Mouse (Mus musculus) lung, adult 2 months (tissue): ENCODE measurements around the gene Dmrtb1. TPM values are rescaled to one million over a fixed set of nuclear protein-coding genes. Genes with fewer than 3 reads are reported as not detected.
A peak's percentile ranks its signal among the peaks of the same experiment; 100 is the strongest.

ENCODE experiments used
- DNase-seq: peaks from one replicate; pipeline ENCODE4 v3.0.0; 2022
- H3K4me1 ChIP-seq: fragments of 200-500 bp; 2 replicates; pipeline ENCODE4 v1.6.1; 2011; ENCODE audit warnings: low read length; ENCODE audit not compliant: control insufficient read depth, insufficient read depth
- H3K4me3 ChIP-seq: fragments of 200-500 bp; replicated peaks from 2 replicates; pipeline ENCODE3; 2011; ENCODE audit warnings: low read depth, mild to moderate bottlenecking, control low read depth, low read length; ENCODE audit errors: extremely low read depth
- CTCF ChIP-seq: fragments of 200-500 bp; IDR thresholded peaks from 2 replicates; pipeline ENCODE4 v1.5.1; 2011; ENCODE audit warnings: mild to moderate bottlenecking, low read length, control low read depth; ENCODE audit not compliant: insufficient read depth
- POLR2A ChIP-seq: fragments of 200-500 bp; IDR thresholded peaks from 2 replicates; pipeline ENCODE4 v1.6.1; 2011; ENCODE audit warnings: low read depth, mild to moderate bottlenecking, control low read depth, low read length, borderline replicate concordance; ENCODE audit errors: extremely low read depth
- WGBS: fragments of 180-500 bp; shearing (Covaris S2); methylation state at CpG from one replicate; pipeline ENCODE4 v1.1.7; 2018; 5-methylcytosine and 5-hydroxymethylcytosine counted together
- polyA plus RNA-seq: library from polyadenylated mRNA; depleted of rRNA; stranded (reverse); fragments of >200 nt; gene quantifications from 2 replicates; pipeline ENCODE4 v1.2.3, GENCODE M21; 2012

Gene Dmrtb1
- polyA plus RNA-seq, 1 experiment = not detected

DNA sequence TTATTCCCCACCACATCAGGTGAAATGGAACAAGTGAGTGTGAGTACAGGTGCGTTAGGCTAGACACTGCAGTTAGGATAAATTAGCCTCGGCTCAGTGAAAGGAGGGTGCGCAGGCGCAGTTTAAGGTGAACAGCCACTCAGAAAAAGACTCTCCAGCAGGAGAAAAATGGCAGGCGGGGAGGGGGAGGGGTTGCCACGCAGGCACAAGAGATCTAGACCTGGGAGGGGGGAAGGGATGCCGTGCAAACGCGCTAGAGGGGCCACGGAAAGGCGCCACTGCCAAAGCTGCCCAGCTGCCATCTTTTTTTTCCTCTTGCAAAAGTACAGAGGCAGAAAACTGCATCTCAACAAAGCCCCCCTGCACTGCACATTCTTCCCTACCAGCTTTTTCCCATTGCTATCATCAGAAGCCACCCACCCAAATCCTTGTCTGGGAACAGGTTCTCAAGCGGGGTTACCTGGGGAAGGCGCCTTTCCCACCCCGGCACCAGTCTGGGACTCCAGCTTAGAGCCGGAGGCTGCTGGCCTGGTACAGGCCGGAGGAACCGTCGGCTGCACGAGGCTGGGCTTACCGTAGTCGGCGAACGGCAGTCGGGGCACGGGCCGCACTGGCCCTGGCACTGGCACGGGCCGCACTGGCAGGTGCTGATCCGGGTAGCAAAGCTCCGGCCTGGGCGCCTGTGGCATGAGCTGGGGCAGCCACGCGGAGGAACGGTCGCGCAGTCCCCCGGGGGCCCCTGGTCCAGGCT, 849 bp downstream of the Dmrtb1 start:
- 89% methylated on average over 37 of the region's 37 CpGs for WGBS
- DNase-seq = no peak
- TF ChIP-seq POLR2A (no peak), CTCF (no peak)
- H3K4me1 ChIP-seq = no peaks in the 10 kb centered on the region
- no peak overlapping the region for H3K4me3 ChIP-seq

DNA sequence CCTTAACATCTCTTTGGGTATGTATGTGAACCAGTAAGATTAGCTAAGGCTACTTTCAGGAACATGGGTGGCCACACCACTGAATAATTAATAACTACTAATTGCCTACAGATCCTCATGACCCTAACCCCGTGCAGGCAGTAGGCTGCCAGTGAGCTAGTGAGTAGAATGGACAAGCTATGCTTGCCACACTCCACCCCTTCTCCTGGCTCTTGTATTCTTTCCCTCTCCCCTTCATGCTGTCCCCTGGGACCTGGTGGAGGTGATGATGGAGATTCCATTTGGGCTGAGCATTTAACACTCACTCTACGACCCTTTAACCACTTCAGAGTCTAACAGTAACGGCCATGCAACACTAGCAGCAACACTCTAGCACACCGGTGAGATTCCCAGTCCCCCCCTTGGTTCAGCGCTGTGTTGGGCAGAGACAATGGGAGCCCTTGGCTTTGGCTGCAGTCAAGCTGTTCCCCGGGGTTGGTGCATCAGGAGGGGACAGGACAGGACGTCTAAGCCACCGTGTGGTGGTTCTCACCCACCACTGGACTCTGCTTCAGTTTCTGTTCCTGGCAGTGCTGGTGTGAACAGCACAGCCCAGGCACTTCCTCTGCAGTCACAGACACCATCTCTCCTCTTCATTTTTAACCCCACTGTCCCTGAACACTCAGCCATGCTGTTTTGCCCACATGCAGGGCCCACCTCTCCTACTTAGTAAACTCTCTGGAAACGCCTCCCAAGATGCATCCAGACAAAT, 2.8 kb downstream of the Dmrtb1 start:
- 41% methylated on average over 9 of the region's 9 CpGs for WGBS
- DNase-seq = no peak
- Histone ChIP-seq H3K4me1 (no peaks in the 10 kb centered on the region), H3K4me3 (no peak overlapping the region)
- no peak for TF ChIP-seq CTCF
- TF ChIP-seq POLR2A = no peak

DNA sequence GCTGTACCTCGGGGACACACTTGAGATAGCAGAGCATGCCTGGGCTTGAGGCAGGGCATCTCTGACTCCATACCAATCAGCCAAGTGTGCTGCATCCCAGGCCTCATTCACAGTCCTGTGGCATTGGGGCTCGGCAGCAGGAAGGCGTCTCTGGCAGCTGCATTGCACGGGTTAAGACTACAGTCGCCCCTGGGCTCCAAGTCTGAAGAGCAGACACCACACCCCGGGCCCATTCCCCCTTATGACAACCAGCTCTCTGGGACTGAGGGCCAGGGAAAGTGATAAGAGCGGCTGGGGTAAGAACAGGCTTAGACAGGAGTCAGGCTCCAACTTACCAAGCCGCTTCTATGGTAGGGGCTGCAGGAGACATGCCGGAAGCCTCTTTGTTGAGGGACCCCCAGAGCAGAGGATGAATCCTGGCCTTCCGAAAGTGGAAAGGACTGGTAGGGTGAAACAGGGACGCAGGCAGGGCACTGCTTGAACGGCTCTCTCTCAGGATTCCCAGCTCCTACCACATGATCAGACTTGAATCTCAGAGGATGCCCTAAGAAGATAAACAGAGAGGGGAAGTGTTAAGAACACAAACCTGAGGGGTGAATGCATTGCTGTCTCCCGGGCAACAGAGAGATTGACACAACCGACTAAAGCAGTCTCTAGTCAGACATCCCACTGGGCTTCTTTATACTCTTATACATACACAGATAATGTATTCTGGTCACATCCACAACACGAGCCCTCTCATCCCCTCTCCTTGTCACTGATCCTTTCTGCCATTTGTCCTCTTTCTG, 3.5 kb downstream of the Dmrtb1 start:
- no peak for DNase-seq
- 40% methylated on average over 15 of the region's 15 CpGs for WGBS
- Histone ChIP-seq H3K4me1 (no peaks in the 10 kb centered on the region), H3K4me3 (no peak overlapping the region)
- no peak for TF ChIP-seq CTCF
- TF ChIP-seq POLR2A = no peak

DNA sequence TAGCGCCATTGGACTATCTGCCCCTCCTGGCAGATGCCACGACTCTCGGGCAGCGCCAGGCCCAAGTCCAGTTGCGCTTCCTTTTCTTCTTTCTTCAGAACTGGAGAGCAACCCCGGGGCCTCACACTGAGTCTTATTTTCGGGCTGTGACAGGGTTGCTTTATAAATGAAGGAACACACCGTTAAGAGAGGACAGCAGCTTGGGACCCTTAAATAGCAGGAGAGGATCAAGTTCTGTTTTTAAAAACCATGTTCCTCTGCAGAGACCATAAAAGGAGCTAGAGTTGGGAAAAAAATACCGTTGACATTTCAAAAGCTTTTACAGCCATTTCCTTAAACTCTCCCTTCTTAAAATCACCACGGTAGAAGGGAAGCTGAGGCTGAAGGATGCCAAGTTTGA, 8.4 kb downstream of the Dmrtb1 start:
- TF ChIP-seq CTCF (no peak), POLR2A (no peak)
- no peak for DNase-seq
- H3K4me1 ChIP-seq = no peaks in the 10 kb centered on the region
- 61% methylated on average over 10 of the region's 10 CpGs for WGBS
- no peak overlapping the region for H3K4me3 ChIP-seq

DNA sequence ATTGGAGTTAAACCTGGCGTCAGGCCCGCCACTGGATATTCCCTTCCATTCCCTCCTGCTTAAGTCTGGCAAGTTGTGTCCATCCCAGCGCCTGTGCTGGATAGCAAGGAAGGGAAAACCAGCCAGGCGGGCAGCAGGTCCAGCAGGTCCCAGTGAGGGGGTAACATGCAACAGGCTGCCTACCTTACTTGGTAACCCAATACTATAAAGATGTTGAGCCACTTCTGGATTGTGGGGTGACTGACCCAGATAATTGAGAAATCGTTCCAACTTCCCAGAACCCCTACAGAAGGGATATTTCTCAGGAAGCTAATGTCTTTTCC, 9.7 kb downstream of the Dmrtb1 start:
- no peak for DNase-seq
- 29% methylated on average over 5 of the region's 5 CpGs for WGBS
- TF ChIP-seq POLR2A (no peak), CTCF (no peak)
- Histone ChIP-seq H3K4me1 (no peaks in the 10 kb centered on the region), H3K4me3 (no peak overlapping the region)

DNA sequence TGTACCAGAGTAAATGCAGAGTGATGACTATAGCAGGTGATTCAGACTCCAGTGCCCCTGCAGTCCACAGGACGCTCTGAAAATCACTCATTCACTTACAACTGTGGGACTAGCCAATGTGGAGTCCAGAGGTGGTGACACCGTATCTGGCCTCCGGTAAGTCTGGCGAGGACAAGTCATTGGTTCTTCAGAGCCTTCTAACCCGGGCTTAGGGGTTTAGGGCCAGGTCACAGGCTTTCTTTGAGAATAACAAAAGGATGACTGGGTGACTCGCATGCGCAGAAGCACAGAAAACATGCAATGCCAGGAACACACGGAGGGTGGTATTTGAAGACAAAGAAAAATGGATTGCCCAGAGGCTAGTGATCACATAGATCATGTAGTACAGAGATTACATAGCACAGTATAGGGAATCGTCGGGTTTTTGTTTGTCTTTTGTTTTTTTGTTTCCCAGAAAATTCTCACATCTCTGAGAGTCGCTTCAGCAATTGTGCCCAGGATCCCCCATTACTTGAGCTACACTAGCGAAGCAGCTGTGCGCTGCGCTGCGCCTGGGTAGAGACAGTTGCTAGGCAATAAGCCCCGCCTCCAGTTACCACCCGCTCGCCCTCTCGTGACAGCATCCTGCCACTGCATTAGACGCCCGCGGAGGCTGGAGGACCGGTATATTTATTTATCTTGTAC, 10.2 kb downstream of the Dmrtb1 start:
- TF ChIP-seq CTCF (no peak; the same call in 1 of the 2 replicates), POLR2A (no peak)
- Histone ChIP-seq H3K4me3 (no peak overlapping the region), H3K4me1 (no peaks in the 10 kb centered on the region)
- WGBS = 19% methylated on average over 23 of the region's 23 CpGs
- DNase-seq = peak; percentile 49

DNA sequence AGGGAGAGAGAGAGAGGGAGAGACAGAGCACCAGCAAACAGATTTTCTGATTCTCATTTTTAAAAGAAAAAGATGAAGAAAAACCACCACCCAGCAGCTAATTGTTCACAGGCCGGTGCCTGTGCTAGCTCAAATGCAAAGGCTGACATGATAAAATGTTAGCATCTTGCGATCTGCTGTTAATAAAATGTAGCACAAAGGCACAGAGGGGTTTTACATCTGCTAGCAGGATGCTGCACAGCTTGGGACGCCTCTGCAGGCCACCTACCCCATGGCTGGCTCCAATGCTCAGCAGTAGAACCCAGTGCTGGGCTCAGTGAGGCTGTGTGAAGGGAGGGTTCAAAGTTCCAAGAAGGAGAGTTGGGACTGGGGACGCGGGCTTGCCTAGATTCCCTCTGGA, 13.3 kb downstream of the Dmrtb1 start:
- 67% methylated on average over 5 of the region's 5 CpGs for WGBS
- Histone ChIP-seq H3K4me3 (no peak overlapping the region), H3K4me1 (no peaks in the 10 kb centered on the region)
- TF ChIP-seq POLR2A (no peak), CTCF (no peak)
- DNase-seq = no peak

DNA sequence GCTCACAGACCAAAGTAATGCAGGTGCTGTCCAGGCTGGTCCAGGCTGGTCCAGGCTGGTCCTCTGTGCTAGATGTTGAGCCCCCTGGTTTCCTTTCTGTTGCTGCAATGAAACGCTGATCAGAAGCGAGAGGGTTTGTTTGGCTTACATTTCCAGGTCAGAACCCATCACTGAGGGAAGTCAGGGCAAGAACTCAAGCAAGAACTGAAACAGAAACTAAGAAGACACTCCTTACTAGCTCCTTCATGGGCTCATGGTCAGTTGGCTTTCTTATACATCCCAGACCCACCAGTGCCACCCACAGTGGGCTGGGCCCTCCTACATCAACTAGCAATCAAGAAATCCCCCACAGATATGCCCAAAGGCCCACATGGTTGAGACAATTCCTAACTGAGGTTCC, 15.5 kb downstream of the Dmrtb1 start:
- WGBS = 60% methylated on average over 2 of the region's 2 CpGs
- no peak for TF ChIP-seq CTCF
- TF ChIP-seq POLR2A = no peak
- H3K4me3 ChIP-seq = no peak overlapping the region
- no peaks in the 10 kb centered on the region for H3K4me1 ChIP-seq
- no peak for DNase-seq

DNA sequence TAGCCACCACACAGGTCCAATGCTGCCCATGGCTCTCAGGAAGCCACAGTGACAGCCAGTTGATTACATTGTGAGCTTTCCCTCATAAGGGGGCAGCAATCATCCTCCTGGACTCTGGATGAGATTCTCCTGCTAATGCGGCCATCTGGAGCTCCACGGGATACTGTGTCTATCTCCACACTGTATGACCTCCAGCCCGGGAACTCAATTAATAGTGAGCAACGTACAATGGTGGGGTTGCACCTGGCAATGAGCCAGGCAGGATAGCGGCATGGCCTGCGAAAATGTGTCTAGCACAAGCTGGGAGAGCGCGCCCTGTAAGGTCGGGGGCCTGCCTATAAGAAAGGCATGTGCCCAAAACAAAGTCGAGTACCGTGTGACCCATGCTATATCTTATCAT, 23.4 kb downstream of the Dmrtb1 start:
- 80% methylated on average over 11 of the region's 11 CpGs for WGBS

More for the DNA sequence above, 23.4 kb downstream of the Dmrtb1 start:
- no peak for DNase-seq
- TF ChIP-seq POLR2A (no peak), CTCF (no peak)
- no peaks in the 10 kb centered on the region for H3K4me1 ChIP-seq
- H3K4me3 ChIP-seq = no peak overlapping the region
